Mouse (Mus musculus) 3T3-L1 (cell line): Measurements from ENCODE around the gene Tango6.
"Not testable (repeated sequence)": the region's sequence is repeated elsewhere in the genome, so short reads cannot be mapped to it uniquely, and the experiment has no call there.

Experiments
- DNase-seq: peaks from one replicate; pipeline ENCODE4 v3.0.0-alpha.2; 2015; ENCODE audit warnings: low read depth, low spot score

Tango6 gene

DNA sequence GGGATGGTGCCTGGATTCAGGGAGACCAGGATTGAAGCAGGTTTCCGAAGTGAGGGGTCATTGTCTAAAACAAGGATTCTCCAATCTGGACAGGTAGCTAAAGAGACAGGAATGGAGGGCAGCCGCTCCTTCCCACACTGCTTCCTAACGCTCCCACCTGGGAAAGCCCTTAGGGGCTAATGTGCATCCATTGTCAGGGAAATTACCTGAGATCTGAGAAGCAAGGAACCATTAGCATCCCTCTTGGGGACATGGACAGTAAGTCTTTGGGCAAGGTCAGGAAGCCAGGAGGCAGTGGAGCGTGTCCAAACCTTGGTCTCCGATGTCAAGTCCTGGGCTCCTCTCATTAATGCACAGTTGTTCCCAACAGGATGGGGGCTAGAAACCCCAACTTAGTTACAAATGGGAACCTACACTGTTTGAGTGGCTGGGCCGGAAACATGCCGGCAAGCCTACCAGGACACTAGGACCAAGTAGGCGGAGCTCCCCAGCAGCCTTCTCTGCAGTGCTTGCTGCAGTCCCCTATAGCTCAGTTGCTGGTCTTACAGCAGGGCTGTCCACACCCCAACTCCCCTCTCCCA lies 189.7 kb downstream of the Tango6 start:
- no peak for DNase-seq

DNA sequence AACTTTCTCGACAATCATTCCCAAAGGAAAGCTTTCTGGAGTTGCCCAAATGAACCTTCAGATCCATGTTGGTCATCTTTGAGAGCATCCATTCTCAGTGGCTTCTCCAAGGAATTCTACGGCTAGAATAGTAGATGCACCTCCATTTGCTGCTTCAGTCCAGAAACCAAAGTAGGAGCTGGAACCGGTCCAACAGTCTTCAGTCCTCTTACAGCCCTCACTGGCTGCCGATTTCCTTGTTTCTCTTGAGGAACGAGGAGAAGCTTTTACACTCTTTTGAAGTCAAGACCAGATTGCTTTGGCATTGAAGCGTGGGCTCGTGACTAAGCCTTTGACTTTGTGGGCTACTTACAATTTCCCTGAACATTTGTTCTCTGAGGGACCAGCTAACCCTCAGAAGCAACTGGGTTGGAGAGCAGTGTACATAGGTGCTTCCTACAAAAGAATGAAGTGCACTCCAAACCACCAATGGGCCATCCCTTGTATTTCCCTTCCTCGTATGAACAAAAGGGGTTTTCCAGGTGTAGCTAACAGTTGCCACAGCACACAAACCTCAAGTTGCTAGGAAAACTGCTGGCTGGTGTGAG lies 197.3 kb downstream of the Tango6 start:
- DNase-seq = no peak

DNA sequence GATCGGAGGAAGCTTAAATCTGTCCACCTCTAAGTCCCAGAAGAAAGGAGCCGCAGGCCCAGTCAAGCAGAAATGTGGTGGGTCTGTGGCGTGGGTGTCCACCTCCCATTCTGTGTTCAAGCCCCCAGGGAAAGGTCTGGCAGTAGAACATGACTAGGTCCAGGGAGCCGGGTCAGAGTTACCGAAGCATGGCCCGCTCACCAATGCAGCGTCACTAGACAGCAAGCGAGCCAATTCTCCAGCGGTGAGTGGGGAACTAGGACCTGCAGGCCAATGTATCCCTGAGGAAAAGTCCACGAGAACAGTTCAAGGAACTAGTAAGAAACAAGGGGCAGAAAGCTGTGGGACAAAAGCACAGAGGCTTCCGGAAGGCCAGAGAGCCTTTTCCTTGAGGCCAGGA lies 201.2 kb downstream of the Tango6 start:
- not testable (repeated sequence) for DNase-seq

DNA sequence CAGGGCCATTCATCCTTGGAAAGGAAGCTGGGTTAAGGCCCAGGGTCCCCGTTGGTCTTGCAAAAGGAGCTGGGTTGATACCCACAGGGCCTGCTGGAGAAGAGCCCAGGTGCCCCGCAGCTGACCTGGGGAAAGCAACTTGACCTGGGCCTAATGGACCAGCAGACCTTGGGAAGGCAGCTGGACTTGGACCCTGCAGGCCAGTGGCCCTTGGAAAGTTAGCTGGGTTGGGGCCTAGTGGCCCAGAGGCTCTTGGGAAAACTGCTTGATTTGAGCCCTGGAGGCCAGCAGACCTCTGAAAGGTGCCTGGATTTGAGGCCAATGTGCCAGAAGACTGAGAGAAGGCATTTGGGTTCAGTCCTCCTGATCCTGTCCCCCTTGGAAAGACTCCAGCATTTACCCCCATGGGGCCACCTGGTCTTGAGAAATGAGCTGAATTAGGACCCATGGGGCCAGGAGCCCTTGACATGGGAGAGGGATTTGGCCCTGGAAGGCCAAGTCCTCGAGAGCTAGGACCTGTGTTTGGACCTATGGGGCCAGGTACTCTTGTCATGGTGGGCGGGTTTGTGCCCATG lies 202.0 kb downstream of the Tango6 start:
- not testable (repeated sequence) for DNase-seq

DNA sequence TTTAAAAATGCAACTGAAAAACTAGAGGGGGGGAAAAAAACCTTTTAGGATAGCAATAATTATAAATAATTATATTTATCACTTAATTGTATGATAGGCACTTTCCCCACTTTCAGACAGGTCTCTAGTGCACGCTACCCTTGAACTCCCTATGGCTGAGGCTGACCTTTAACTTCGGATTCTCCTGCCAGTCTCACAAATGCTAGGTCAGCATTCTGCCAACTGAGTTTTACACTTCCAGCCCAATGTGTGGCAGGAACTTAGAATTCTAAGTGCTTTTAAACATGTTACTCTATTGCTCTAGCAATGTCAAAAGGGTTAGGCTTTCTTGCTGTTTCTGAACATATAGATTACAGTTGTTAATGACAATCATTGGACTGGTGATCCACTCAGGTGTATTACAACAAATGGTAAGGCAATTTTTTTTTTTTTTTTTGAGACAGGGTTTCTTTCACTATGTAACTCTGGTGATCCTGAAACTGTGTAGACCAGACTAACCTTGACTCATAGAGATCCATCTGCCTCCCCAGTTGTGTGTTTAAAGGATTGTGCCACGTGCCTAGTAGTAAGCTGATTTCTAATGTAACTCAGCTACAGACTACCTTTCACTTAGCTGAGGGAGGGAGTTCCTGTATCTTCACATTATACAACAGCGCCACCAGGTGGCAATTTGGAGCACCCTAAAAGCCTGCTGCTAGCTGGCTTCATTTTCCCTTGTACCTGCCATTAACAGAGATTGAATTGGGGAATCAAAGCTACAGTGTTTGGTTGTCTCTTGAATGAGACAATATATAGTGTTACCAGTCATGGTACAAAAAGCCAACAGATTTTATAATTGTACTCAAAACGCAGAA lies 204.7 kb downstream of the Tango6 start:
- peak; percentile 95 for DNase-seq

DNA sequence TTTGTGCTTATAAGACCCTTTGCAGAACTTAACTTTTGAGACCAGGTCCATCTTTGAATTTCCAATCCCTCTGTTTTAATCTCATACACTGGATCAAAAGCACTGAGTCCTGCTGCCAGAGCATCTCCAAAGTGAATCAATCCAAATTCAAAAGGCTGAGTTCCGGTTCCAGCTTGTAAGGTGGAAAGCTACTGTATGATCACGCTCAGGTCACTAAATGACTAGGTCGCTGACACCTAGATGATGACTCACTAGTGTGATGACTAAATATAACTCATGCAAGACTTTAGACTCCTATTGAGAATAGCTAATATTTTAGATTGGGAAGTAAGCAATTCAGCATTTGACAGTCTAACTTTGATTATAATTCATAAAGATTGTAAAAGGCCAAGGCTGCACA lies 205.9 kb downstream of the Tango6 start:
- peak; percentile 48 for DNase-seq

DNA sequence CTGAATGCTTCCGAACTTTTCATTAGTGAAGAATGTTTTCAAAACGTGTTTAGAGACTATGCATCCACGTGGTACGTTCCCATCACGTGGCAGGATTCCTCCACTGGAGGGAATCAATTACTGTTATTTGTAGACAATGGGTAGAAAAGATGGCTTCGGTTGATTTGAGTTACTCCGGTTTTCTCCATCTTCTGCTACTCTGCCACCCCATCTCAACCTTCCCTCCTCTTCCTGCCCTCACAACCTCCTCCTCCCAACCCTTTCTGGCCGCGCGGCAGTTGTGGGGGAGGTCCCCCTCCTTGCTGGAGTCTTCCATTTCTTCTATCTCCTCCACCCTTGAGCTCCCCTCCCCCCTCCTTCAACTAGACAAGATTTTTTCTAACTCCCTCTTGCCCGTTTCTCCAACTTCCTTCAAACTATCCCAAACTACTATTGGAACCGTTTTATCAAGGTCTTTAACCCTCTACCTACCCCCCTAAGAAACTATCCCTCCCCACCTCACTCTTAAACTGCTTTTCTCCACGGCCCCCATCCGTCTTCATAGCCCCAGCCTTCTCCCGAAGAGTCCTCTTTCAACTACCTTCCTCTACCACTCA lies 209.4 kb downstream of the Tango6 start:
- DNase-seq = peak; percentile 73

DNA sequence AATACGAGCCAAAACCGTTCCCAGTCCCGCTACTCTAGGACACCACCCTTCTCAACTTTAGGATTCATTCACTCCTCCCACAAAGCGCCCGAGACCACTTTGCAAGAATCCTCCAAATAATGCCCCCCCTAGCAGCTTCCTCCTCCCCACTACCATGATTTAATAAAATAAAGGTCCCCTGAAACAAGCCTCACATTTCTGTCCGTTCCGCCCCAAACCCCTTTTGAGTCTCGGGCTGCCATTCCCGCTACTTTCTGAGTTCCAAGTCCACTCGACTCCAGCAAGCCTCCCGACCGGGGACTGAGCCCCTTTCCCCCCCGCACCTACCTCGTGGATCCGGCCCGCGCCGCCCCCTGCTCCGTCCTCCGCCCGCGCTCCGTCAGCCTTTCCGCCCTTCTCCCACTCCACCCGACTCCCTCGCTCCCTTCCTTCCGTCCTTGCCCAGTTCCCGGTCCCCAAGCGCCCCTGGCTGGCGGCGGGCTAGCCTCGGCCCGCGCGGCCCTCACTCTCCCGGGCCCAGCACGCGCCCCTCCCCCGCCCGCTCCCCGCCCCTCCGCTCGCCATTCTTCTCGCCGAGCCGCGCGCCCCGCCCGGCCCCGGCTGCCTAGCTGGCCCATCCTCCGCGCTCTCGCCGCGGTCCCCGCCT lies 210.1 kb downstream of the Tango6 start:
- DNase-seq = peak; percentile 54

DNA sequence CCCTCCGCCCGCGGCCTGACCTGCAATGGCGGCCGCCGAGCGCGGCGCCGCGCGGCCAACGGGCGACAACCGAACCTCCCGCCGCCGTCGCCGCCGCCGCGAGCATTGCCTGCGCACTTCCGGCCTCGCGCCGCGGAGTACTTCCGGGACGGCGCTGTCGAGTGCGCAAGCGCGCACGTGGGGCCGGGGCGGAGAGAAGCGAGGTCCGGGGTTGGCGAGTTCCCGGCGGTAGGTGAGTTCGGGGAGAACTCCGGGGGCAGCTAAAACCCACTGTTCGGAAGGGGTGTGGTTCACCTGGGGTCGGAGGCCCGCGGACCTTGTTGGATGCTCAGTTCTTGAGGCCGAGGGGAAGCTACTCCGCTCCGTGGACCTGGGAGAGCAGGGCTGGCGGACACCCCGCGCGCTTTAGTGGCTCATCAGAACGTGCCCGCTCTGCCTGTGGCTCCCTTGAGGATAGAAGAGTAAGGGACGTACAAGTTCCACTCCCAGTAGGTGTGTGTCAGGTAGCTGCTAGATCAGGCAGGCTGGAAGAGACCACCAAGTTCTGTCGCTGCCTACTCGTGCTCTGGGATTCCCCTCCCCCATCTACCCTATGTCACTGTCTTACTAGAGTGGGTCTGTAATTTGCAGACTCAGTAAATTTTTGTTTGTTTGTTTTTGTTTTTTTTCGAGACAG lies 210.8 kb downstream of the Tango6 start, which contains the start of gene Utp4:
TSS of gene Utp4 (plus strand) at position 156 of the 676 bp plus-strand sequence.
- DNase-seq = peak; percentile 81

DNA sequence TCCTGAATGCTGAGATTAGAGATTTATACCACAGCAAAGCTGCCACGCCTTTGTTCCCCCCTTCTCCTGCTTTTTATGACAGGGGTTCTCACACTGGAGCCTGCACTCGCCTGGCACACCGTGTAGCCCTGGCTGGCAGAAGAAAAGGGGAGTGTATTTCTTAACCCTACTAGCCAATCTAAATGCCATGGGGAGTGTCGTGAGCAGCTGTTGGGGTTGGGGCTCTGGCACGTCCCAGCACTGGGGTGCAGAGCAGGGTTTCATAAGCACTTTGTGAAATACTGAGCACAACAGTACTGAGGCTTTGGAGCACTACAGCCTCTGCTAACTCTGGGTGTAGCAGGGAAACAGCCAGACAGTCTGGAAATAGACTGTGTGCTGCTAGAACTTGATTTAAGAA lies 216.6 kb downstream of the Tango6 start:
- DNase-seq = no peak
